Mouse (Mus musculus) gastrocnemius, postnatal 4 days (tissue): ENCODE measurements around the gene Chrm2. TPM values are rescaled to one million over a fixed set of nuclear protein-coding genes. Genes with fewer than 3 reads are reported as not detected.

Experiments
- DNase-seq, 2 experiments: peaks; one replicate each; pipeline ENCODE4 v3.0.0; 2021 to 2022; ENCODE audit warnings: low spot score in 2 of 2, mixed read lengths in 2 of 2
- long read RNA-seq, 2 experiments: library from polyadenylated mRNA; stranded (forward); transcript quantifications; one replicate each; pipeline ENCODE4 v2.0.0; 2021
- total RNA-seq, 2 experiments: library from RNA; stranded (reverse); gene quantifications; 2 replicates each; pipeline ENCODE4 v1.2.3; 2021

The Chrm2 gene
- total RNA-seq, result 1 to 10 TPM; 1.4 to 1.9 TPM
- long read RNA-seq, experiment 1, partial matches to known transcripts, result 0 of 2 reads
- long read RNA-seq, experiment 1, other reads (novel, unspliced or antisense), result 2 of 2 reads
- long read RNA-seq, experiment 2, full-length matches to known transcripts, result 3 of 4 reads
- long read RNA-seq, experiment 2, partial matches to known transcripts, result 0 of 4 reads
- long read RNA-seq, experiment 2, other reads (novel, unspliced or antisense), result 1 of 4 reads

- DNase-seq, result peak in 1 of 2 experiments; percentile 11
Observed at GRCm38 (mm10) chr6:36387612-36388400, at the start of gene Chrm2. TSS of gene Chrm2 (plus strand) at chr6:36388084.

GRCm38 (mm10) chr6:36373983-36374382 is 13.9 kb upstream of the Chrm2 start:
- DNase-seq, result no peak

GRCm38 (mm10) chr6:36377936-36378335 is 9.9 kb upstream of the Chrm2 start:
- DNase-seq, result no peak

DNA sequence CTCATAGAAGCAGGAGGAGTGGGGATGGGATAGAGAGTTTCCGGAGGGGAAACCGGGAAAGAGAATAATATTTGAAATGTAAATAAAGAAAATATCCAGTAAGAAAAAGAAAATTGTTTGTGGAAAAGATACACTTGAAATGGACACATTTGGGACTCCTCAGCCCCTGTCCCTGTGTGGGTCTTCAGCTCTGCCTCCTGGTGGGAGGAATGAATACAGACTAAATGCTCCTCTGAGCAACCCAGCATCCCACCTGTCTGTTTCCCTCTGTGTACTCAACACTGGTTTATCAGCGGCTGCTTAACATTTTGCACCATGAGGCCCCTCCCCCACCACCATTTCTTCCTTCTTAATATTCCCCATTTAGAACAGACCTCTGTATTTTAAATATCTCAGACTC is 3.8 kb upstream of the Chrm2 start:
- no peak for DNase-seq

- peak in 1 of 2 experiments; percentile 9 for DNase-seq
Observed at GRCm38 (mm10) chr6:36388401-36389259, 746 bp downstream of the Chrm2 start.

DNA sequence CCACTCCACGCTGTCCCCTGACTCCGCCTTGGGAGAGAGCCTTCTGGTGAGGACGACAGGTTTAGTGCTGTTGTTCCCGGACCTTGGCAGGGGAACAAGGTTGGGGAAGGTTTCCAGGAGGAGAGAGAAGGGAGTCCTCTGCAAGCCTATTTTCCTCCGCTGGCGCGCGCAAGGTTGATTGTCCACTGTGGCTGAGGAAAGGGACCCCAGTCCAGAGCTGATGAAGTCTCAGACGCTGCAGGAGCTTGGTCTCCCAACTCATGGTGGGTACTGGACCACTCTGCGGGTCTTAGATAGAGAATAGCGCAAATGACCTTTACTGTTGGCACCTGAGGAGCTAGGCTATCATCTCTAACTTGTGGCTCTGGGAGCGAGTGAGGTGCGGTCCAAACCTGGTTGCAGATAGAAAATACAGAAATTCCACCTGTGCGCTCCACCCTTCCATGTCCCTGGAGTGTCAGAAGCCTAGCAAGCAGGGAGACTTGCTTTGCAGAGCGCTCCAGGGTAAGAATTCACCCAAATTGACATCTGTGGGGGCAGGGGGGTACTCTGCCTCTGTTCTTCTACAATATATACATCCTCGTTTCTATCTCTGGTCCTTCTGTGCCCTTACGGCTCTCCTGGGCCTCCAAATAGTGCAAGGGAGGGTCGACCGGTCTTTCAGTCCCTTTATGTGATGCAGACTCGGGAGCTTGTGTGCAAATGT is 1.5 kb downstream of the Chrm2 start:
- peak in 1 of 2 experiments; percentile 11 for DNase-seq

DNA sequence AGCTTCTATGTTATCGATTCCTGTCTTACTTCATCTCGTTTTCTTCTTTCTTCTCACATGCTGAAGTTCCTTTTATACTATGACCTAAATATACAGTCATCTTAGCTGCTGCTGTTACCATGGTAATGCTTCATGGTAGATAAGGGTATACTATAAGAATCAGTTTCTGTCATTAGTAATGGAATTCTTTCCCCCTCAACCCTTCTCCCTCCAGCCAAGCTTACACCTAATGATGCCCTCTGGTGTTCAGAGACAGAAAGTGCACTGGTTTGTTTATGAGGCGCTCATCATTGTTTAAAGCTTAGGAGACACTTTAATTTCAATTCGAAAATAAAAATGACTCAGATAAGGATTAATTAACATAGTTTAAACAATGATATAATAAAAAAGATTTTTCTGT is 5.8 kb downstream of the Chrm2 start:
- DNase-seq, result no peak

DNA sequence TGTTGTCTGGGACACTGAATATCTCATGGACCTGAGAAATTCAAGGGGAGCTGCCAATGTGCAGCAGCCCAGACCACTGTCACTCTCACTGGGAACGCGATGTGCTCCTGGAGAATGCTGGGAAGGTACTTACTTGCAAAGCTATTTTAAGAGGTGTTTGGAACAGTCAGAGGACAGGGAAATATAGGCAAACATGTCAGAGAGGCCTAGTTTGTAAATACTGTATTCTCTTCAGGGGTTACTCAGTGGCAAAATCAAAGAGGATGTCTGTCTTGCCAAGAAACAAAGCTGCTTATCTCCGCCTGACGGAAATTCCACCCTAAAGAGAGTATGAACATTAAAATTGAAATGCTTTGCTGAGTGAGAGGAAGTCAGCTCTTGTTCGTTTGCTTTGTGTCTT is 17.3 kb downstream of the Chrm2 start:
- no peak for DNase-seq

DNA sequence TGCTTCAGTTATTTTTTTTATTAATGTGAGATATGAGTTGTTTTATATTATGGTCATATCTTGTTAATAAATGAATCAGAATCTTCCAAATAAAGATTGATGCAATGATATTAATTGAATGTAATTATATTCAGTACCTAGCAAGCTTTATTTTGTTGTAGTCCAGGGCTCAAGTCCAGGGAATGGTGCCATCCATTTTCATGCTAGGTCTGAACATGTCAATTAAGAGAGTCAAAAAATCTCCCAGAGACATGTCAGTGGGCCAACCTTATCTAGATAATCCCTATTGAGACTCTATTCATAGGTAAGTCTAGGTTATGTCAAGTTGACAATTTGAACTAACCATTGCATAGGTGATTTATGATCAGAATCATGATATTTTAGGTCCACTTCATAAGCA is 21.1 kb downstream of the Chrm2 start:
- DNase-seq, result no peak

DNA sequence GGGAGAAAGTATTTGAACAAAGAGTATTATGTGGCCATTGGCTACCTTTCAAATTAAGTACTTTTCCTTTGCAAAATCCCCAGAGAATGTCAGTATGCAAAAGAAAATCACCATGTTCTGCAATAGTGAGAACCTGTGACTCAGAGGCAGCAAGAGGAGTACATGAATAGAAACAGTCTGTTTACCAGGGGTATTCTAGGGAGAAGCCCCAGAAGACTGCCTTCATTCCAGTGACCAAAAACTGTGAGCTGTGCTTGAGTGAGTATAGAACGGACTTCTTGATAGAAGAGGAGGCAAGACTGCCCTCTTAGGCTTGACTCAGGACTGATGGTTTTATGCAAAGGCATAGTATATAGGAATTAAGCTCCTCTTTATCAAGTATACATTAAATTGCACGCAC is 22.2 kb downstream of the Chrm2 start:
- no peak for DNase-seq

GRCm38 (mm10) chr6:36419716-36420115 is 31.8 kb downstream of the Chrm2 start:
- DNase-seq, result no peak

DNA sequence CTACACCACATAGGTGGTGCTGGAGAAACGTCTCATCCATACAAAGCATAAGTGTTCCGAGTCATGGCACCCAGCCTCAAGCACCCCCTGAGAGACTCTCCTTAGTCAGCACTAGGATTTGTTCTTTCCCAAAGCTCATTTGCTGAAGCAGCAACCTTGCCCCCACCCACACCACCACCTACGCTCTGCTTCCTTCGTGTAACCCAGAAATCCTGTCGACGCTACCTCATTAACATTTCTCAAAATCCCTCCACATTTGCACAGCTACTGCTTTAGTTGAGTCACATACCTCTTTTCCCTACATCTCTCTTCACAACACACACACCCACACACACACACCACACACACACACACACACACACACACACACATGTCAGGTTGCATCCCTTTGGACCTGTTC is 50.1 kb downstream of the Chrm2 start:
- DNase-seq, result no peak

- no peak for DNase-seq
Observed at GRCm38 (mm10) chr6:36439218-36439617, 51.3 kb downstream of the Chrm2 start.

DNA sequence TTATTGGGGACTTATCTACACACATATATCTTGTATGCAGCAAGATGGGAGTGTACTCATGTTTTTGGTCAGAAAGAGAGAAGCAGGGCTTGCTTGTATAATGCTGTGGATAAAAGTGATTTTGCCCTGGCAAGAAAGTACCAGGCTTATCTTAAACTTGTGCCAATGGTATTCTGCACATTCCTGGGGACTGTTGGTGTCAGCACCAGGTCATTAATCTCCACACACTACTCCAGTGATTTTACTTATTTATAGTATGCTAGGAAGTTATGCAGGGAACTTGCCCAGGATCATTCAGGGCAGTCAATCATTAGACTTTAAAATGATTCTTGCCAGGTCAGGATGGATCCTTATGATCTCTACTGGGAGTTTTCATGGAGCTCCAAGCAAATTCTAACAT is 63.6 kb downstream of the Chrm2 start:
- no peak for DNase-seq

DNA sequence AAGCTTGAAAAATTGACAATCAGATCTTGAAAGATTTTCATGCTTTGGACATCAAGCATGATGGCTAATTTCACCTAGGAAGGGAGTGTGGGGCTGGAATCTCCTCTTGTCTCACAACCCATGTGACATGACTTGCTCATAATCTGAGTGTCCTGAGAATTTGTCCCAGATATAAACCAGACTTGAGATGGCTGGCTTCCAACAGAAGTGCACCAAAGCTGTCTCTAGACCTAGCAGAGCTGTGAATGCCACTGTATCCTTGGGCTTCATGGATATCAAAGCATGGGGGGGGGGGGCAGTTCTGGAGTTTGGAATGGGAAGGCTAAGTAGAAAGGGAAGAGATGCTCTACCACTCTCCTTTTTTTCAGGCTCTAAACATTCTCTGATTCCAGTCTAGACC is 67.2 kb downstream of the Chrm2 start:
- no peak for DNase-seq

GRCm38 (mm10) chr6:36457015-36457414 is 69.1 kb downstream of the Chrm2 start:
- no peak for DNase-seq

GRCm38 (mm10) chr6:36464008-36464407 is 76.1 kb downstream of the Chrm2 start:
- no peak for DNase-seq

- no peak for DNase-seq
Observed at GRCm38 (mm10) chr6:36484132-36484665, 96.3 kb downstream of the Chrm2 start.

DNA sequence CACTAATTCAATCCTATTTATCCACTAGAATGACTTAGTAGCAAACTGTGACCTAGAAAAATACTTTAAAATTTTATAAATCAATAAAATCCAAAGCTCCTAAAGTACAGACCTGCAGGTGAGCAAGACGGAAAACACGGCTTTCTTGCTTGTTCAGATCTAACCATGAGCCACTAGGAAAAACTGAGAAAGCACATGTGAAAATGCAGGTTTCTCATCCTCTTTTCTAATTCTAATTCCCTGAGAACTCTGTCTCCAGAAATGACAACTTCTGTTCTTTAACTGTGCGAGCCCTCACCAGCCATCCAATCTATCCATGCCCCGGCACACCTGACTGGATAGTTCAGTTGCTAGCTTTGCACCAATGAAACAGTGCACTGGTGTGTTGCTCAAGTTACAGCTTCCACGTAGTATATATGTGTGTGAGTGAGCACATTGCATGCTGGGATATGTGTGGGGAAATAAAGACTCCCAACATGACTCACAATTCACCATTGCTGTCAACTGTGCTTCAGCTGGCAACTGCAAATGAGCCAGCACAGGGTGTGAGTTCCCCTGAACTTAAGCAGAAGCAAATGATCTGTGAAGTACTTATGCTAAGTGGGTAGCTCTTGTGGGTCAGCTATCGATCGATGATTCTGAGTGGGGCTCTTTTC is 119.3 kb downstream of the Chrm2 start:
- DNase-seq, result no peak

DNA sequence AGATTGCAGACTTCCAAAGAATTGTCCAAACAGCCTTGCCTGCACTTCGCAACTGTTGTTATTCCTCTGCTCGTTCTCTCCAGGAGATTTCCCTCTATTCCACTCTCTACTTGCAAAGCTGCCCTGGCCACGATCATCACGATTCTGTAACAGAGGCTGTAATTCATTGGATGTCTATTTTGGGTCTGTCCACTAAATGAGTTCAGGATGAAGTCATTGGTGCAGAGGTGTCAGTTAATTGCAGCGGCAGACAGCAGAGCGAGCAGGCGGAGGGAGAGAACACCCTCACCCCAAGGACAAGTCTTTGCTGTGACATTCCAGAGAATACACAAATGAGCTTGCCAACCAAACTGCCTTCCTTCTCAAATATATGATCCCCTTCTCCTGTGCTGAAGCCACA is 120.1 kb downstream of the Chrm2 start:
- no peak for DNase-seq
